Comparison of ENCODE assay signal across 9 mouse cellular contexts in genomic region chr4:144947738-144948390, GRCm38 (mm10). TPM values are rescaled to one million over a fixed set of nuclear protein-coding genes. Genes with fewer than 3 reads are reported as not detected.
DNase-seq lines count a peak whose midpoint lies in the region; ATAC-seq and TF ChIP-seq lines count a peak whose summit lies in the region.
"Had no signal": no experiment of that assay in that cellular context is flagged by ENCODE, and none has a peak within 500 bp of the region (broad histone marks: within the 10 kb centered on the region; RNA-seq: fewer than 3 reads in every experiment).

No protein-coding gene starts in this region.

- H3K27me3 ChIP-seq in liver, embryonic 15.5 days, result no peaks in the 10 kb centered on the region
- no peaks in the 10 kb centered on the region for H3K27me3 ChIP-seq in liver, embryonic 12.5 days (replicated peaks)
- no peaks in the 10 kb centered on the region for H3K27me3 ChIP-seq in lung, embryonic 14.5 days (ENCODE audit: insufficient read depth, low read length)
- H3K27me3 ChIP-seq in forebrain, embryonic 16.5 days (replicated peaks; ENCODE audit: control insufficient read depth, insufficient read depth, low read length), result no peaks in the 10 kb centered on the region
- H3K27me3 ChIP-seq: neural tube, embryonic 13.5 days had no signal

- no peak overlapping the region for H3K4me2 ChIP-seq in liver, embryonic 15.5 days
- no peak overlapping the region for H3K4me2 ChIP-seq in liver, embryonic 12.5 days
- H3K4me2 ChIP-seq in lung, embryonic 14.5 days, result no peak overlapping the region
- H3K4me2 ChIP-seq in forebrain, embryonic 16.5 days (ENCODE audit: low read length), result no peak overlapping the region
- H3K4me2 ChIP-seq: neural tube, embryonic 13.5 days had no signal

- ATAC-seq in liver, embryonic 15.5 days (ENCODE audit: insufficient read depth), result no peak
- ATAC-seq in liver, embryonic 12.5 days, result no peak
- ATAC-seq in lung, embryonic 14.5 days (ENCODE audit: insufficient read depth), result no peak
- no peak for ATAC-seq in forebrain, embryonic 16.5 days

- no peak for TF ChIP-seq CTCF in lung, embryonic 14.5 days (IDR thresholded peaks at IDR 0.05; ENCODE audit: low read depth)
- no peak for TF ChIP-seq CTCF in left cerebral cortex, adult 2 months (IDR thresholded peaks at IDR 0.05)

- intact Hi-C loops in heart, postnatal 36 days (cut with DNase I), result loop anchor here (1.0 to 2.0 kb wide), 2 partner anchors 17 to 52 kb away; no protein-coding TSS in a partner anchor
- intact Hi-C loops in left cerebral cortex, adult 2 months (cut with DNase I), result no loop called here

- peak overlapping the region; percentile 21; the same call in 1 of the 2 replicates for H3K27ac ChIP-seq in liver, embryonic 15.5 days (replicated peaks)
- no peak overlapping the region for H3K27ac ChIP-seq in liver, embryonic 12.5 days
- no peak overlapping the region; the same call in 1 of the 2 replicates for H3K27ac ChIP-seq in lung, embryonic 14.5 days (ENCODE audit: low read depth)
- no peak overlapping the region for H3K27ac ChIP-seq in forebrain, embryonic 16.5 days (ENCODE audit: low read length)
- H3K27ac ChIP-seq in left cerebral cortex, adult 2 months, result no peak overlapping the region
- H3K27ac ChIP-seq: neural tube, embryonic 13.5 days had no signal

- H3K9ac ChIP-seq in liver, embryonic 15.5 days, result no peak overlapping the region
- H3K9ac ChIP-seq in liver, embryonic 12.5 days, result no peak overlapping the region
- no peak overlapping the region for H3K9ac ChIP-seq in lung, embryonic 14.5 days
- H3K9ac ChIP-seq in forebrain, embryonic 16.5 days (replicated peaks; ENCODE audit: low read depth, low read length), result no peak overlapping the region
- H3K9ac ChIP-seq: neural tube, embryonic 13.5 days had no signal

- H3K4me1 ChIP-seq in liver, embryonic 15.5 days (replicated peaks), result peaks cover 46% of the 10 kb centered on the region
- H3K4me1 ChIP-seq in liver, embryonic 12.5 days, result peaks cover 48% of the 10 kb centered on the region
- peaks cover 14% of the 10 kb centered on the region for H3K4me1 ChIP-seq in lung, embryonic 14.5 days (ENCODE audit: insufficient read depth)
- peaks cover 2% of the 10 kb centered on the region; the same call in 1 of the 2 replicates for H3K4me1 ChIP-seq in forebrain, embryonic 16.5 days (replicated peaks; ENCODE audit: control insufficient read depth, insufficient read depth, low read length)

- H3K4me3 ChIP-seq in liver, embryonic 15.5 days (replicated peaks), result no peak overlapping the region
- H3K4me3 ChIP-seq in liver, embryonic 12.5 days, result no peak overlapping the region
- H3K4me3 ChIP-seq in lung, embryonic 14.5 days (ENCODE audit: low read depth, low read length), result no peak overlapping the region
- no peak overlapping the region for H3K4me3 ChIP-seq in forebrain, embryonic 16.5 days (replicated peaks; ENCODE audit: low read length)
- no peak overlapping the region for H3K4me3 ChIP-seq in left cerebral cortex, adult 2 months
- H3K4me3 ChIP-seq: neural tube, embryonic 13.5 days had no signal

- WGBS in liver, embryonic 15.5 days (ENCODE audit: insufficient replicate concordance), result 55% methylated on average over 6 of the region's 6 CpGs
- 53% methylated on average over 6 of the region's 6 CpGs for WGBS in liver, embryonic 12.5 days (ENCODE audit: insufficient replicate concordance)
- 37% methylated on average over 6 of the region's 6 CpGs for WGBS in lung, embryonic 14.5 days
- 77% methylated on average over 6 of the region's 6 CpGs for WGBS in forebrain, embryonic 16.5 days

- peak; percentile 87 to 90 for DNase-seq in heart, postnatal 36 days
- DNase-seq in lung, embryonic 14.5 days, result peak; percentile 59
- DNase-seq in testis, postnatal 14 days (ENCODE audit: low spot score), result peak; percentile 77
- no peak for DNase-seq in left cerebral cortex, adult 2 months (ENCODE audit: extremely low spot score in 1 of 2, low spot score in 2 of 2)
- no peak for DNase-seq in layer of hippocampus, adult 9-10 months (ENCODE audit: low spot score)

- no peaks in the 10 kb centered on the region for H3K9me3 ChIP-seq in liver, embryonic 15.5 days (replicated peaks)
- no peaks in the 10 kb centered on the region for H3K9me3 ChIP-seq in liver, embryonic 12.5 days (replicated peaks)
- H3K9me3 ChIP-seq in lung, embryonic 14.5 days (ENCODE audit: low read depth, low read length), result no peaks in the 10 kb centered on the region
- H3K9me3 ChIP-seq in forebrain, embryonic 16.5 days (ENCODE audit: control insufficient read depth, low read length), result no peaks in the 10 kb centered on the region
- H3K9me3 ChIP-seq: neural tube, embryonic 13.5 days had no signal

- no peaks in the 10 kb centered on the region for H3K36me3 ChIP-seq in liver, embryonic 15.5 days (replicated peaks)
- H3K36me3 ChIP-seq in liver, embryonic 12.5 days, result no peaks in the 10 kb centered on the region
- no peaks in the 10 kb centered on the region for H3K36me3 ChIP-seq in lung, embryonic 14.5 days (ENCODE audit: insufficient read depth)
- no peaks in the 10 kb centered on the region for H3K36me3 ChIP-seq in forebrain, embryonic 16.5 days (ENCODE audit: control insufficient read depth, insufficient read depth)
- H3K36me3 ChIP-seq: neural tube, embryonic 13.5 days had no signal

RNA-seq across cellular contexts. Expression of gene Dhrs3, which starts 55.2 kb away (rescaled TPM):
- polyA plus RNA-seq in liver, embryonic 15.5 days (2015; fragmentation: Nextera tagmentation; extraction: Ambion mirVana), result 27.6 and 33.3 TPM in 2 replicates
- 33.9 and 34.9 TPM in 2 replicates for polyA plus RNA-seq in liver, embryonic 12.5 days (2016; fragmentation: Nextera tagmentation; extraction: Ambion mirVana)
- 100 to 1,000 TPM; 139 to 162 TPM for total RNA-seq in heart, postnatal 36 days (2021)
- 36.5 and 41.3 TPM in 2 replicates for polyA plus RNA-seq in lung, embryonic 14.5 days (2014; fragmentation: Nextera tagmentation; extraction: Ambion mirVana)
- polyA plus RNA-seq in forebrain, embryonic 16.5 days (2015; fragmentation: Nextera tagmentation; extraction: Ambion mirVana), result 16.3 and 28.1 TPM in 2 replicates
- total RNA-seq in left cerebral cortex, adult 2 months (2021), result 10 to 100 TPM; 28.6 to 29.6 TPM

Comparison
In these comparisons a context has a peak if more than half of its experiments do, and no peak if none do; other contexts are left out.
1. DNase-seq: peak in heart, postnatal 36 days (2 of 2), lung, embryonic 14.5 days (single experiment) and testis, postnatal 14 days (single experiment); none in left cerebral cortex, adult 2 months (0 of 2) and layer of hippocampus, adult 9-10 months (single experiment).